Mouse (Mus musculus) stomach, postnatal 0 days (tissue): Measurements from ENCODE around the gene Kncn. TPM values are rescaled to one million over a fixed set of nuclear protein-coding genes. Genes with fewer than 3 reads are reported as not detected.

ENCODE experiments used
- ATAC-seq: fragments of 200-750 bp; cut with Nextera tagmentation; 2 replicates; pipeline ENCODE4 v1.8.0; 2017; ENCODE audit not compliant: low FRiP score, low TSS enrichment
- DNase-seq: peaks from one replicate; pipeline ENCODE4 v3.0.0-alpha.2; 2016; ENCODE audit warnings: low spot score
- H3K27ac ChIP-seq: fragments of 300-500 bp; sonication (generic); replicated peaks from 2 replicates; pipeline ENCODE4 v1.5.1; 2014; ENCODE audit warnings: mild to moderate bottlenecking, control low read depth
- H3K27me3 ChIP-seq: fragments of 300-500 bp; sonication (generic); 2 replicates; pipeline ENCODE4 v1.6.1; 2014; ENCODE audit warnings: low read length; ENCODE audit not compliant: control insufficient read depth, insufficient read depth
- H3K36me3 ChIP-seq: fragments of 300-500 bp; sonication (generic); 2 replicates; pipeline ENCODE4 v1.6.1; 2014; ENCODE audit warnings: low read length, mixed read lengths; ENCODE audit not compliant: control insufficient read depth, insufficient read depth
- H3K4me1 ChIP-seq: fragments of 300-500 bp; sonication (generic); replicated peaks from 2 replicates; pipeline ENCODE4 v1.6.1; 2014; ENCODE audit warnings: antibody characterized with exemption; ENCODE audit not compliant: control insufficient read depth, insufficient read depth
- H3K4me2 ChIP-seq: fragments of 300-500 bp; sonication (generic); replicated peaks from 2 replicates; pipeline ENCODE4 v1.6.1; 2014; ENCODE audit warnings: low read depth, mild to moderate bottlenecking, control low read depth, moderate library complexity
- H3K4me3 ChIP-seq: fragments of 300-500 bp; sonication (generic); 2 replicates; pipeline ENCODE4 v1.5.1; 2014; ENCODE audit warnings: low read depth, low read length, control low read depth
- H3K9ac ChIP-seq: fragments of 300-500 bp; sonication (generic); 2 replicates; pipeline ENCODE4 v1.6.1; 2014; ENCODE audit warnings: mild to moderate bottlenecking, low read length, control low read depth, mixed read lengths
- H3K9me3 ChIP-seq: fragments of 300-500 bp; sonication (generic); 2 replicates; pipeline ENCODE4 v1.6.1; 2016; ENCODE audit warnings: low read length; ENCODE audit not compliant: control insufficient read depth
- CTCF ChIP-seq: IDR thresholded peaks from 2 replicates; pipeline ENCODE4 v1.5.1; 2016; ENCODE audit warnings: antibody characterized with exemption, low read depth, mild to moderate bottlenecking, moderate library complexity
- EP300 ChIP-seq: optimal IDR thresholded peaks from 2 replicates; pipeline ENCODE3; 2016; ENCODE audit warnings: antibody characterized with exemption
- WGBS: fragments of 180-500 bp; shearing (Covaris S2); extraction: QIAGEN DNeasy Blood & Tissue Kit; methylation state at CpG from one replicate; pipeline ENCODE4 v1.1.7; 2014; 5-methylcytosine and 5-hydroxymethylcytosine counted together
- polyA plus RNA-seq: library from polyadenylated mRNA; unstranded; fragments of >200 nt; fragmentation: Nextera tagmentation; extraction: Ambion mirVana; gene quantifications from 2 replicates; pipeline ENCODE4 v1.2.1, GENCODE M21; 2015

Gene Kncn
- polyA plus RNA-seq, 1 experiment from 2014 or later: not detected

DNA sequence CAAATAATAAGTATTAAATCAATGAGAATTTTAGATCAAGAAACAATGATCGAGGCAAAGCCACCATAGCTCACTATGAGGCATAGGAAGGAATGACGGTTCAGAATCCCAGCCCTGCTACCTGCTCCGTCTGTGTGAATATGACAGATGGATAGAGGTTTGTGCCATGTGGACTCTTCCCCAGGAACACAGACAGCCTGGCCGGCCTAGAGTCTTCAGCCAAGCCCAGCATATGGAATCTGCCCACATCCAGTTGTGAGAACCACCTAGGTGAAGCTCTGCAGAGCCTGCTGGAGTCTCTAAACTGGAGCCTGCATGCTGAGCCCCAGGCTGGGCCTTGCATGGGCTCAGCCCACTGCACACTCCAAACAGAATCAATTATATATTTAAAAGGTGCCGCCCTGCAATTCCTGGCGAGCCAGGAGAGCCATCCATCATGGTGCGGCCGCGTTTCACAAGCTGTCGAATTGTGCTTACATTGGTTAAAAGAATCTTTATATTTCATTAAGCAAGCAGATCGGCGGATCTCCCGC lies 47.4 kb downstream of the Kncn start:
- no peak overlapping the region for H3K4me3 ChIP-seq
- WGBS: 31% methylated on average over 13 of the region's 13 CpGs
- TF ChIP-seq CTCF (no peak), EP300 (no peak)
- ATAC-seq (no peak), DNase-seq (no peak)
- H3K4me2 ChIP-seq: no peak overlapping the region
- no peaks in the 10 kb centered on the region for H3K36me3 ChIP-seq
- no peak overlapping the region for H3K9ac ChIP-seq
- no peak overlapping the region for H3K27ac ChIP-seq
- no peaks in the 10 kb centered on the region for H3K9me3 ChIP-seq
- peaks cover 28% of the 10 kb centered on the region for H3K27me3 ChIP-seq
- no peaks in the 10 kb centered on the region for H3K4me1 ChIP-seq

GRCm38 (mm10) chr4:115935835-115936581 lies 51.8 kb downstream of the Kncn start:
- no peak for ATAC-seq
- whole genome bisulfite sequencing: 2% methylated on average over 36 of the region's 36 CpGs
- Histone ChIP-seq H3K4me1 (no peaks in the 10 kb centered on the region), H3K4me3 (peak overlapping the region; percentile 10), H3K27me3 (peaks cover 48% of the 10 kb centered on the region), H3K27ac (no peak overlapping the region), H3K9ac (no peak overlapping the region), H3K4me2 (no peak overlapping the region), H3K9me3 (no peaks in the 10 kb centered on the region), H3K36me3 (no peaks in the 10 kb centered on the region)
- peak; percentile 25 for DNase-seq
- TF ChIP-seq EP300 (no peak), CTCF (no peak)

DNA sequence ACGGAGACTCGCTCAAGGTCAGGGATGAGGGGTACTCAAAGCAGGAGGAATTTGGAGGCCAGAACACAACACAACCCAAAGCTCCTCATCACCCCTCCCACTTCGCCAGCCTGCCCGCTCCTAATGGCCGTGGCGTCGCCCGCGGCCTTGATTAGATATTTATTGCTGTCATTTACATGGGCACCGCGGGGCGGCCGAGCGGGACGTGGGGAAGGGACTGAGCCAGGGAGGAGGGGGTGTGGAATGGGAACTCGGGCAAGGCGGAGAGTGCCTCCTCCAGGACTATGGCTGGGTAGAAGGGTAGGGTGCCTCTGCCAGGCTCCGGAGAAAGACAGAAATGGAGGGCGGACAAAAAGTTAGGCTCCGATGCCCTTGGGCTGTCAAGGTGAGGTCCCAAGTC lies 52.4 kb downstream of the Kncn start:
- ATAC-seq (no peak), DNase-seq (no peak)
- H3K27me3 ChIP-seq: peaks cover 50% of the 10 kb centered on the region
- H3K4me3 ChIP-seq: peak overlapping the region; percentile 10; the same call in 1 of the 2 replicates
- TF ChIP-seq CTCF: no peak
- TF ChIP-seq EP300: no peak
- no peak overlapping the region for H3K27ac ChIP-seq
- no peaks in the 10 kb centered on the region for H3K4me1 ChIP-seq
- no peaks in the 10 kb centered on the region for H3K36me3 ChIP-seq
- 3% methylated on average over 20 of the region's 20 CpGs for WGBS
- H3K9me3 ChIP-seq: no peaks in the 10 kb centered on the region
- no peak overlapping the region for H3K9ac ChIP-seq
- no peak overlapping the region for H3K4me2 ChIP-seq

DNA sequence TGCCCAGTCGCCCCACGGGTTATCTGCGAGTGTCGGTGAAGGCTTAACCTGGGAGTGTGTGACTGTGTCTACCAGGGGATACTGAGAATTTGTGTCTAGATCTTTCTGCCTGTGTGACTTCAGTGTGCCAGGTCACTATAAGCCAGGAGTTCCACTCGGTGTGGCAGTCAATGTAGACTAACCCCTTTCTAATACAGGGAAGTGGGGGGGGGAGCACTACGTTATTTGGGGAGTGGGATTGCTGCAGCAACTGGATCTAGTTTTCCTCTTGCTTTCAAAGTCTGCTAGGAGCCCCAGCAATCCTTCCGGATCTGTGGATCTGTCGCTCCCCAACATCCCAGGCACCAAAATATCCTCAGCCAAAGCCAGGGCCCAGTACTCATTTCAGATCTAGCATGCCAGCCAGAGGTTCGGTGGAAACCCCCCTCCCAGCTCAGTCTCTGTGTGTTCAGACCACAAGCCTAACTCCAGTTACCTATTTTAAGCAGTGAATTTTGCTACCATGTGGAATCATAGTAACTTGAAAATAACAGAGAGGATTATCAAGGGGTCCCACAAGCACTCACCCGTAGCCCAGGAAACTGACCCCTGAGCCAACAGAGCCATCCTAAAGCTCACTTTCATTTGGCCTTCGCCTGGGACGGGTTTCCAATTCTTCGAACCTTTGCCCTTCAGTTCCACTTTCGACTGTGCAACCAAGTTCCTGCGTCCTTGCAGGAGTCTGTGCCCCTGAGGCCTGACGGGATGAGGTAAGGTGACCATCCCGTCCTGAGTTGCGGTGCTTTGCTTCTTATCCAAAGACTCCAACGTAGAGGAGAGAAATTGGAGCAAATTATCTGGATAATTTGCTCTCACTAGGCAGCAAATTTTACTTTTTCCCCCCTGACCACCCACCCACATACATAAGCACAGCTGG lies 53.1 kb downstream of the Kncn start:
- DNase-seq (no peak), ATAC-seq (no peak)
- no peaks in the 10 kb centered on the region for H3K36me3 ChIP-seq
- peaks cover 50% of the 10 kb centered on the region for H3K27me3 ChIP-seq
- H3K9ac ChIP-seq: no peak overlapping the region
- H3K27ac ChIP-seq: no peak overlapping the region
- no peaks in the 10 kb centered on the region for H3K9me3 ChIP-seq
- TF ChIP-seq EP300: no peak
- TF ChIP-seq CTCF: no peak
- H3K4me3 ChIP-seq: no peak overlapping the region
- 12% methylated on average over 19 of the region's 19 CpGs for WGBS
- H3K4me1 ChIP-seq: no peaks in the 10 kb centered on the region
- H3K4me2 ChIP-seq: no peak overlapping the region

DNA sequence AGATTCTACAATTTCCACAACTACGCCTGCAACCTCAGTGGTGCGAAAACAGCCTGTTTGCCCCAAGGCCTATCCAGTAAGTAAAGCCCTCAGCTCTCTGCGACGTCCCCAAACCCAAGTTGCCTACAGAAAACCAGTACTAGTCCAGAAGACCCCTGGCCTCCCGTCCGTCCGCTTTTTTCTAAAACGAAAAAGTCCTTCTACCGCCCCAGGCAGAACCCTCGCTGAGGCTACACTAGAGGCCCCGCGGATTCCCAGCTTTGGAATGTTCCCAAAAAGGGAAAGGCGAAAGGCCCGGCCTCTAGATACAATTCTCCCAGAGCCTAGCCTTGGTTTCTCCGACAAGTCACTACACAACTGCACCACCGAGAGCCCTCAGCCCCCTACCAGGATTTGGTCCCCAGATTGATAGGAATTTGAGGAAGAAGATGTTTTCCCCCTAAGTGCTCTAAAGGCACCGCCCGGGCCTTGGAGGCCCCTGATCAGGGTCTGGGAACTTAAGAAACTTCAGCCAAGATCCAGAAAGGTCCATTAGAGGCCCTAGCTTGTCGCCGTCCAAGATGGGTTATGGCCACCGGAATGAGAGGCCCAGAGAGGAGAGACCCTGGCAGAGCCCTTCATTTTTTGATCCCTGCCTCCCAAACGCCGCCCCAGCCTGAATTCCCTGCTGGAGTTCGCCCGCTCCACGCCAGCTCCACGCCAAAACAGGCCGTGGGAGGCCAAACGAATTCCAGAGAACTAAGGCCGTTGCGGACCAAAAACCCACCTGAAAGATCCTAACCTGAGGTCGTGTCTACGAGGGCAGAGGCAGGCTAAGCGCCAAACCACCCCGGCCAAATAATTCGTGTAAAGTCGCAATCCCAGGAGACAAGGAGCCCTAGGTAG lies 54.3 kb downstream of the Kncn start:
- ATAC-seq: no peak
- Histone ChIP-seq H3K27me3 (peaks cover 48% of the 10 kb centered on the region), H3K9me3 (no peaks in the 10 kb centered on the region), H3K36me3 (no peaks in the 10 kb centered on the region), H3K4me1 (no peaks in the 10 kb centered on the region), H3K4me2 (no peak overlapping the region), H3K27ac (no peak overlapping the region), H3K9ac (no peak overlapping the region), H3K4me3 (no peak overlapping the region)
- peak; percentile 33 for DNase-seq
- 5% methylated on average over 37 of the region's 37 CpGs for WGBS
- no peak for TF ChIP-seq EP300
- TF ChIP-seq CTCF: no peak

Other genes starting within 250 kb of the Kncn start
- gene Cyp4b1, start 236.7 kb upstream of the Kncn start, polyA plus RNA-seq: 1.2 and 1.4 TPM in 2 replicates
- gene Efcab14, start 146.7 kb upstream of the Kncn start, polyA plus RNA-seq: 16.3 and 17.0 TPM in 2 replicates
- gene Tex38, start 103.4 kb upstream of the Kncn start, polyA plus RNA-seq: 0.21 TPM in 2 replicates
- gene Atpaf1, start 99.6 kb upstream of the Kncn start, polyA plus RNA-seq: 30.4 and 30.6 TPM in 2 replicates
- gene Mob3c, start 56.3 kb upstream of the Kncn start, polyA plus RNA-seq: 7.5 and 8.1 TPM in 2 replicates
- gene Mknk1, start 45.2 kb upstream of the Kncn start, polyA plus RNA-seq: 11.6 and 15.1 TPM in 2 replicates
- not detected in 2 replicates for gene 6430628N08Rik, start 6.3 kb downstream of the Kncn start, polyA plus RNA-seq
- 0.02 TPM in 1 of 2 replicates, not detected in the other for gene Dmbx1, start 55.5 kb downstream of the Kncn start, polyA plus RNA-seq
- 7.7 and 8.3 TPM in 2 replicates for gene Faah, start 133.5 kb downstream of the Kncn start, polyA plus RNA-seq
- 11.4 and 11.9 TPM in 2 replicates for gene Nsun4, start 169.5 kb downstream of the Kncn start, polyA plus RNA-seq
- gene Uqcrh, start 190.7 kb downstream of the Kncn start, polyA plus RNA-seq: 571 and 591 TPM in 2 replicates
- gene Lrrc41, start 190.9 kb downstream of the Kncn start, polyA plus RNA-seq: 37.4 and 41.1 TPM in 2 replicates
- gene Rad54l, start 239.3 kb downstream of the Kncn start, polyA plus RNA-seq: 5.1 and 5.3 TPM in 2 replicates
- gene Pomgnt1, start 239.4 kb downstream of the Kncn start, polyA plus RNA-seq: 26.6 and 29.6 TPM in 2 replicates